Mouse (Mus musculus) T-helper 2 cell (primary cell): ENCODE measurements around the gene Tmsb10.

Experiments used
- in situ Hi-C: fragments of 300-600 bp; cut with MboI, MseI; formaldehyde crosslinking; loops from one replicate; pipeline ENCODE4 v1.15.1; 2025; ENCODE audit warnings: high pct_unique_total_duplicates

Gene Tmsb10

DNA sequence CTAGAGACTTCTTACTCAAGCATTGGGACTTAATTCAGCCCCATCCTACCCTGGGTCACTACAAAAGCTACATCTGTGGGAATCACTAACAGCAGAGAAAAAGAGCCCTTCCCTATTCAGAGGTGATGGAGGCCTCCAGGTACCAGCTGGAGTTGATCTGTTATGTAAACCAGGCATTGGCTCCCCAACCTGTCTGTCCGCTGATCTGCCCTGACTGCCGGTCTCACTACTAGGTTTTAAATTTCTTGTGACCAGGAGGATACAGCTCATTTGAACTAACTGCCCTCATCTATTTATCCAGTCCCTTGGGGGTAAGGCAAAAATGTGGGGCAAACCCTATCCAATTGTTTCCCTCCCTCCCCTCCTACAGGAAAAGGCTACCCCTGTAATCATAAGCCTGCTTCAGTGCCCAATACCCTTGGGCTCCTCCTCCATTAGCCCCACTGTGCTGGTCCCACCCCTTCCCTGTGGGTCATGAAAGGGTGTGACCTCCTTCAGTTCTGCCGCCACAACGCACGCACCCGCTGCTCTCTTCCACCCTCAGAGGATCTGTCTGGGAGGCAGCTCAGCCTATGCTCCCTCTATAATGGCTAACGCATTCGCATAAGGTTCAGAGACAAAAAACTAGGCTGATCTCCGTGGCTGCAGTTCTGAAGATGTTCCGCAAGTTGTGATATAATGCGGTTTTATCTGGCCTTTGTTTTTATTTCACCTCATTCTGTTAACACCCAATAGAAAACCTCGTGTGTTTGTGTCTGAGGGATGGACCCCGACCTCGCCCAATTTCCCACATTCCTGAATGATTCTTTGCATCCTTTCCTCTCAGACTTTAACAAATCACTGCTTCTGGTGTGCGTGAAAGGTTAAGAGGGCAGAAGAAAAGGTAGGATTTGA lies 2.1 kb downstream of the Tmsb10 start:
- in situ Hi-C loops: no loop called here

DNA sequence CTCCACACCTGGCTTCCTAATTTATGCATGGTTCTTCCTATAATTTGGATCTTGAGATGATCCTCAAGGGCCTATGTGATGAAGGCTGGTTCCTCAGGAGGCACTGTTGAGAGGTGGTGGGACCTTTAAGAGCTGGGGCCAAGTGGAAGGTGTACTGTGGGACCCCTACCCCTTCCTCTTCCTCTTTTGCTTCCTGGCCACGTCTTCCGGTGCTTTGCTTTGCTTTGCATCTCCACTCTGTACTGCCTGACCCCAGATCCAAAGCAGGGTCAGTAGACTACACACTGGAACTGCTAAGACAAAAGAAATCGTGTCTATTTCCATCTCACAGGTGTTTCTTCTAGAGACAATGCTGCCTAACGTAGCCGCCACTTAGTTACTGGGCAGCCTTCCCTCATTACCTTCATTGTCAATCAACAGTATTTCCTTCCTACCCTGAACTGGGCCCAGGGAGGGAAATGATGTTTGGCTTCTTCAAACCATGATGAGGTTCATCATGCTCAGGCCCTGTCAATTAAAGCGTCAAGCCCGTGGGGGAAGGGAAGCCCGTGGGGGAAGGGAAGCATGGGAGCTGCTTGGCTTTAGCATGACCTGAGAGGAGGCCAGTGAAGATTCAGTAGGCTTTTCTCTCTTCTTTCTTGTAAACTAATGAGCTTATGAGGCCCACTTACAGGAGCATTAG lies 2.9 kb downstream of the Tmsb10 start:
- in situ Hi-C loops: no loop called here

DNA sequence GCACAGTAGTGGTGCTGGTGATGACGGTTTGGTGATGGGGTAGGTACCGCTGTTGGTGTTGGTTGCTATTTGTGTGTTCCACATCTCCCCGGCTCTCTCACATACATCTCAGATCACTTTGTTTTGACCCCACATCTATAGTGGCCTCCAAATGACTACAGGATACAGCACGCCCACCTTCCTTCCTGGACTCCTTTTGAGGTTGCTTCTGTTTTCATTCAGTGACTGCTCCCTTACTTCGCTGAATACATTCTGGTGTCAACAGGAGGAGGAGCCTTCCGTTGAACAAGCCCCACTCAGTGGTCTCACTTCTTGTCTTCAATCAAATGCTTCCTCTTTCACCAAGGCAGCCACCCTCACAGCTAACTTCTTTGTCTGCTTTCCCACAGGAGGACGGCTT lies 3.8 kb downstream of the Tmsb10 start:
- in situ Hi-C loops: no loop called here

DNA sequence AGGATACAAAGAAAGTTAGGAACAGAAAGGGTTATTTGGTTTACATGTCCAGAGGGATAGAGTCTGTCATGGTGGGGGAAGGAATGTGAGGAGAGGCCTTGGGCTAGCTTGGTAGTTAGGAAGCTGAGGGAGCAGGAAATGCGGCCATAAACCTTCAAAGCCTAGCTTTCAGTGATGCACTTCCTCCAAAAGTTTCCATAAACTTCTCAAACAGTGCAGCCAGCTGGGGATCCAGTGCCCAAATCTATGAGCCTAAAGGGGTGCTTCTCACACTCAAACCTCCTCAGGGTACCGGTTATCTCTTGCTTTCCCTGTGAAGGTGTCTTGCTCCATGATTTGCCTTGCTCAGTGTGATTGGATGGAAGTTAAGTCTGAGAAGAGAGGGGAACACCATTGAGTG lies 5.6 kb downstream of the Tmsb10 start:
- in situ Hi-C loops: no loop called here

DNA sequence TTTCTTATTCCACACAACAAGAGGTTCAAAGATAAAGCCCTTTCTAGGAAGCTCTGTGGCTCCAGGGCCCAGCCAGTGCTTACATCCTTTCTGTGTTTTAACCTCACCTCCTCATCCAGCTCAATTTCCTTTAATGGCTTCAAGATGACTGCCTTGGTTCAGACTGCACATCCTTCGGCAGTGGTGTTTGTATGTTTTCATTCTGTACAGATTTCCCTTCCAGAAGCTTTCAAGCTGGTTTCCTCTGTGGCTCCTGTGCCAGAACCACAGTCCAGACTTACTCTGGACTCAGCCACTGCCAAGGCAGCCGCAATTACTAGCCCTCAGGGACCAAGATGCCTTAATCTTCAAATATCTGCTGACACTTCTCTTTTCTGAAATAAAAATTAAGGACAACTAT lies 6.3 kb downstream of the Tmsb10 start:
- in situ Hi-C loops: no loop called here

DNA sequence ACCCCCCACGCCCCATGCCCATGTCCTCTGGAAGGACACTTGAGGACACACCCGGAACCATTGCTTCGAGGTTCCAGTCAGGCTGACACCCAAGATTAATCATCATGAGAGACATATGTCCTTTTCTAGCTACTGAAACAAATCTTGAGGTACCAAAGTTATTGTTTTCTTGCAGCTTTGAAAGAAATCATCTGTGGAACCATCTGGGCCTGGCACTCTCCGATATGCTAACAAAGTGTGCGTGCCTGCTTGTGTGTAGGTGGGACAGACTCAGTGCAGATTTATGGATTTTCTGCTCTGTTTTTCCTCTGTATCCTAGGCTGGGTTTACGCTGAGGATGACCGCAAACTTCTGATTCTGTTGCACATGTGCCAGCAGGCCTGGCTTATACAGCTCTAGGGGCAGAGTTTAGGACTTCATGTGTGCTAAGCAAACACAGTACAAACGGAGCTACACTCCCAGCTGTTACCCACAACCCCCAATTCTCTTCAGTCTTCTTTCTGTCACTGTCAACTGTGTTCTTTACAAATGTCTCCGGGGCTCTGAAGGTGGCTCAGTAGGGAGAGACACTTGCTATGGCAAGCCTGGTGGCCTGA lies 9.3 kb downstream of the Tmsb10 start:
- in situ Hi-C loops: no loop called here

DNA sequence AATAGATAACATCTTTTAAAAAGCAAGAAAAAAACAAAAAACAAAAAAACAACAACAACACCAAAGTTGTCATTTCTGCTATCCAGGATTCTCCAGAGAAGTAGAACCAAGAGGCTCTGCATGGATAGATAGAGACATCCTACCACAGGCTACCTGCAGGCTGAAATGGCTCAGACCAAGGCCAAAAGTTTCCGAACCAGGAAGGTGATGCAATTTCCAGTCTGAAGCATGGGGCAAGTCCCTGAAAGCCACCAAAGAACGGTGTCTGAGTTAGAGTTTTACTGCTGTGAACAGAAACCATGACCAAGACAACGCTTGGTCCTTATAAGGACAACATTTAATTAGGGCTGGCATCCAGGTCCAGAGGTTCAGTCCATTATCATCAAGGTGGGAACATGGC lies 10.2 kb downstream of the Tmsb10 start:
- in situ Hi-C loops: no loop called here

DNA sequence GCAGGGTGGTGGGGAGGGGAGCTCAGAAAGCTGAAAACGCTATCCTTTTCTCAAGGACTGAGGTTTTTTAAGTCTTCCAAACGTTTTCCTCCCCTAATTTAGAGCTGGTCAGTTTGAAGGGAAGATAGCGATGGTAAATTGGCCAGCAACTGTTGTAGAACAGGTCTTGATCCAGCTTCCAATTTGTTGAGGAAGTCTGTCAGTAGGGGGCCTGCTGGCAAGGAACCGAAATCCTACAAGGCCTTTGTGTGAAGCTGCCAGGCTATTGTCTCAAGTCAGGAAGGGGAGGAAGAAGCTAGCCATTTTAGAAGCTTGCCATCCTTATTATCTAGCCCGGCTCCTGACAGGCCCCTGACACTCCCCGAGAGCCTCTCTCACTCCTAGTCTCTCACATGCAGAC lies 10.6 kb downstream of the Tmsb10 start:
- in situ Hi-C loops: no loop called here

DNA sequence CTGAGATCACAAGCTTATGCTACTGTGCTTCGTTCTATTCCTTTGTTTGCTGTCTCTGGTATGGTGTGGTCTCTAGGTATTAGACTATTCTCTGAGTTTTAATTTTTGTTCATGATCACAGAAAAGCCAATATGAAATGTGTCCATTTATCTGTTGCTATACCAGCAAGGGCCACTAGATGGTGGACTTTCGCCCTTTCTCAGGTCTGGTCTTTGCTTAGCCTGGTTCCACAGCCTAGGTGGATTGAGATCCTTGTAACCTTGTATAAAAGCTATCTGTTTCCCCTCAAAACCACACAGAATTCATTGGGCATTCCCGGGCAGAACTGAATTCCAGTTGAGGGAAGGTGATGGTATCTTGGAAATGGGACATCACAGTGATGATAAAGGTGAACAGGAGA lies 18.1 kb downstream of the Tmsb10 start:
- in situ Hi-C loops: loop anchor here (5.0 kb wide), 2 partner anchors 62 to 282 kb away; partner anchors contain the start of gene Dnah6

DNA sequence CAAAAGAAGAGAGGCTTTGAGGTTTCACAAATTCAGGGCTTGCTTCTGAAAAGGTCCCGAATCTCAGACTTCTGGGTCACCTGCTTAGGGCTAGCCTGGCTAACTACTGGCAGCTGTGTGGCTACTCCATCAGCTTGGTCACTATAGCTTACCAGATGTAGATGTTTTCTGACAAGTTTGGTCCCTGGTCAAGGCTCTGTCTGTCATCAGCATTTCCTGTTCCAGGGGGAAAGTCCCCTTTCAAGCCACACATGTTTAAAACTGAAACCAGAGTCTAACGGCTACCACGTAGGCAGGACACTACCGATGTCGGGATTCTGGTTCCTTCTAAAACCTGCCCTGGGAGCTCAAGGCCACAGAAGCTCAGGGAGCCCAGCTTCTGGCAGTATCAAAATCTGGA lies 20.7 kb downstream of the Tmsb10 start:
- in situ Hi-C loops: no loop called here

DNA sequence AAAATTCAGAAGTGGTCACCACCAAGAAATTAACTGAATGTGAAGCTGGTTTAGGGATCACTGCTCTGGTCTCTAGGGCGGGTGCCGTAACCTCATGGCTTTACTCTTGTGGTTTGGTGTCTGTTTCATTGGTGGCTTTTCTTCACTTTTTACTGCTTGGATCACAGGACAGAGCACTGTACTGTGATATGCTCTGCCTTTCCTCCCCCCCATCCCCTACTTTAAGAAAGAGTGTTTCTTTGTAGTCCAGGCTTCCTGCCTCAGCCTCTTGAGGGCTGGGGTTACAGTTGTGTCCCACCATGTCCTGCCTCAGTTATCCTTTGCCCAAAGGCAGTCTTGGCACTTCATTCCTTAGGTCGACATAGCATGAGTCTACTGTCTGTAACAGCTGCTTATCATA lies 21.1 kb downstream of the Tmsb10 start:
- in situ Hi-C loops: no loop called here

DNA sequence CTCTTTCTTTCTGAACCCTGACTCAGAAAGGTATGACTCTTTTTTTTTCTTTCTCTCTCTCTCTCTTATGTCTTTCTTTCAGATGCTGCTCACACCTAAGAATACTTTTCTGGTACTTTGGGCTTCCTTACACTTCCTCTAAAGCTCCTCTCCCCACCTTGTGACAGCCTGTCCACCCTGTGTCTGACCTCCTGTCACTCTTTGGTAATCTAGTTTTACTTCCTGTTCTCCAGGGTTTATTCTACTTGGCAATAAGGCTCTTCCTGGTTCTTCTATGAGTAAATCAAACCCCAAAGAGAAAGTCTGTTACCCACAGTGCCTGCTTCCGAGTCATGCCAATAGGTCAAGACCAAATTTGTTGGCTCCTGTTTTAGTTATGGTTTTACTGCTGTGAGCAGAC lies 25.6 kb downstream of the Tmsb10 start:
- in situ Hi-C loops: no loop called here

DNA sequence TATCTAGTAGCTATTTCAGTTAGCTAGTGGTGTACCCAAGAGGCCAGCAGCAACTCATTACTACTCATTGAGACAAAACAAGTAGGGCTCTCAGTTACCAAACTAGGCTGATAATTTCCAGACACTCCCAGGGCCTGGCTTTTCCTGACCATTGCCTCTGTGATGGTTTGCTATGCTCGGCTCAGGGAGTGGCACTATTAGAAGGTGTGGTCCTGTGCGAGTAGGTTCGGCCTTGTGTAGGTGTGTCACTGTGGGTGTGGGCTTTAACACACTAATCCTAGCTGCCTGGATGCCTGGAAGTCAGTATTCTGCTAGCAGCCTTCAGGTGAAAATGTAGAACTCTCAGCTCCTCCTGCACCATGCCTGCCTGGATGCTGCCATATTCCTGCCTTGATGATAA lies 27.0 kb downstream of the Tmsb10 start:
- in situ Hi-C loops: no loop called here

DNA sequence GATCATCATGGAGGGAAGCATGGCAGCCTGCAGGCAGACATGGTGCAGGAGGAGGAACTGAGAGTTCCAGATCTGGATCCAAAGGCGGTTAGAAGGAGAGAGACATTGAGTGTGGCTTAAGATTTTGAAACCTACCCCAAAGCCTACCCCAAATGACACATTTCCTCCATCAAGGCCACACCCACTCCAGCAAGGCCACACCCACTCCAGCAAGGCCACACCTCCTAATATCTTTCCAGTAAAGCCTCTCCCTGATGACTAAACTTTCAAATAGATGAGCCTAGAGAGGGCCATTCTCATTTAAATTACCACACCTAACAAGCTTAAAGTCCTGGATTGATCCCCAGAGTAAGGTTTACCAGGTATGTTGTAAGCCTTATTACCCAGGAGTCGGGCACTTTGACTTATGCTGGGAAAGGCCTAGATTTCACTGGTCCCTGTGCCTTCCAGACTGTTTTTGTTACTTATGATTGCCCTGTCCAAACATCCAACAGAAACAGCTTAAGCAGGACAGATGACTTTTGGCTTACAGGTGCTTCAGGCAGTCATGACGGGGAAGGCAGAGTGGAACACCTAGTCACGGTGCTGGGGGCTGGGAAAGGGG lies 28.7 kb downstream of the Tmsb10 start:
- in situ Hi-C loops: loop anchor here (10.0 kb wide), 1 partner anchor 225 kb away; no protein-coding TSS in a partner anchor

DNA sequence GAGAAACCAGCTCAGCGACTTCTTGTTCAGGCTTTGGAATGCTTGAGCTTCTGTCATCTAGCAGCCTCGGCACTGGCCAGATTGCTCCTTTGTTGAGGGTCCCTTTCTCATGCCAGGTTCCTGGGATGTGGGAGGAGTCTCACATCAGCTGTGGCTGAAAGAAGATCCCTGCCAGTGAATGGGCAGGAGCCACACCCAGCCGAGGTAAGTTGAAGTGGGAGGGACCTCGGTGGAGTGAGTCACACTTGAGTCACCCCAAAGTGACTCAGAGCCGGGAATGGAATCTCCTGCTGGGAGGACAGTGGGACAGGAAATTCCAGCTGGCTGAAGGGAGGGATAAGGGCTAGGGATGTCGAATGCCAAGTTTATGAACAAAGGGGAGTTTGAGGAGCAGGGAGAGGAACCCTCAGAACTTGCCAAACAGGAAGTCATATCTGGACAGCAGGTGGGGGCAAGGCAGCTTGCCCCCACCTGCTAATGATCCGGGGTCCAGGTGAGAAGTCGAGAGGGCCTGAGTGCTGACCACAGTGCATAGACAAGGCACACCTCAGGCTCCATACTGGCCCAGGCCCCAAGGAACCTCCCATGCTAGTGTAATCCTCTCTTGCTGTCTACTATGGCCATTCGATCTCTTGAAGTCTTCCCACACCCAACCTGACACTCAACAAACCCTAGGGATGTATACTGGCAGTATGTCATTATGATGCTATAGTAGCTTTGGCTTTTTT lies 31.6 kb downstream of the Tmsb10 start:
- in situ Hi-C loops: loop anchor here (10.0 kb wide), 1 partner anchor 228 kb away; no protein-coding TSS in a partner anchor

DNA sequence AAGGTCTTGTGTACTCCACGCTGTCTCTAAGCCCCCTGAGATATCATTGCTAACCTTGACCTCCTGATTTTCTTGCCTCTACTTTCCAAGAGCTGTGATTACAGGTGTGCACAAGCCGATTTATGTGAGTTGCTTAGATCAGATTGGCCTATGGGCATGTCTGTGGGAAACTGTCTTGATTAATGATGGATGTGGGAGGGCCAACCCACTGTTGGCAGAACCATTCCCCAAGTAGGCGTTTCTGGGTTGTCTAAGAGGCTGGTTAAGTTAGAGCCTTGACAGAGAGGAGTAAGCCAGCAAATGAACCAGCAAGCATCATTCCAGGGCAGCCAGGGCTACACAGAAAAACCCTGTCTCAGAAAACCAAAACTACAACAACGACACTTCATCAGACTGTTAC lies 32.5 kb downstream of the Tmsb10 start:
- in situ Hi-C loops: loop anchor here (10.0 kb wide), 1 partner anchor 229 kb away; no protein-coding TSS in a partner anchor

DNA sequence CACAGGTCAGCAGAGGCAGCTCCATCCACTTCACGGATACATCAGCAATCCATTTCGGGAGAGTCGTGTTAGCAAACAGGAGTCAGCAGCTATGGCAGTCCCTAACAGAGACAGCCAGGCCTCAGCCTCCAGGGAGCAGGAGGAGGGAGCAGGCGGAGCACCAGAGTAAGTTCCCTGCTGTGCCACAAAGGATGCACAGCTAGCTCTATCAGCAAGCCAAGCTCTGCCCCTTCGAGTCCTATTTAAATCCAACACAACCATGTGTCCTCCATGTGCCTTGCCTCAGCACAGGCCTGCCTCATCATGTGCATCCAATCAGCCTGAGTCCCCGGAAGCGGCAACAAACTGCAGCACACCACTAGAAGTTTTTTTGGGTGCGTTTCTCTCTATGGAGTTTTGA lies 35.2 kb downstream of the Tmsb10 start:
- in situ Hi-C loops: loop anchor here (10.0 kb wide), 1 partner anchor 231 kb away; no protein-coding TSS in a partner anchor

DNA sequence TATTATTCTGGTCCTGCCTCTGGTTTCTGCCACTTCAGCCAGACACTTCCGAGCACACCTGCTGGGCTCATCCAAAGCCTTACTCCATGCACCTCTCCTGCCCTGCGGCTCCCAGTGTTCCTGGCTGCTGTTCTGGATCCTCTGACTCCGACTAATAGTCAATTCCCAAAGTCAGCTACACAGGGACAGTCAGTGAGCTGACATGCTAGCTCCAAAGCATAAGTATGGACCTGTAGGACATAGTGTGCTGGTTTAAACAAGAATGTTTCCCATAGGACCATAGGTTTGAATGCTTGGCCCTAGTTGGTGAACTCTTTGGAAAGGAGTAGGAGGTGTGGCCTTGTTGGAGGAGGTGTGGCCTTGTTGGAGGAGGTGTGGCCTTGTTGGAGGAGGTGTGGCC lies 37.5 kb downstream of the Tmsb10 start:
- in situ Hi-C loops: loop anchor here (10.0 kb wide), 1 partner anchor 234 kb away; no protein-coding TSS in a partner anchor

DNA sequence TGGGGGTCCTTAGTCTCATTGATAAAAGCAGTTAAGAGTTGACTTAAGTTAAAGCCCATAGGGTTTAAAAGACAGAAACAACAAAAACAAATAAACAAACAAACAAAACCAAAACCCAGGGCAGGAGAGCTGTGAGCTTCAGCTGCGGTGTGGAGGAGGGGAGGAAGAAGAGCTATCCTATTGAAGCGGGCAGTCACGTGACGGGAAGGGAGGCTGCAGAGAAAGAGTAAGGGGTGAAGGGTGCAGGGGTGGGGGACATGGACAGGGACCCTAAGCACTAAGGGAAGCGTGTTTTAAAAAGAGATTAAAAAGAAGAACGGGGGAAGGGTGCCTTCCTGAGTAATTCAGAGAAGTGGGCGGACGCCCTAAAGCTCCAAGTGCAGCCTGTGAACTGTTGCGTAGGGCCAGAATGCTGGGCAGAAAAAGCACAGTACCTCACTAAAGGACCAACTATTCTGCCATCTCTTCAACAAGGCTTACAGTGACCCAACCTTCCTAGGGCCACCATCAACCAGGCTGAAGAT lies 40.0 kb downstream of the Tmsb10 start:
- in situ Hi-C loops: no loop called here

DNA sequence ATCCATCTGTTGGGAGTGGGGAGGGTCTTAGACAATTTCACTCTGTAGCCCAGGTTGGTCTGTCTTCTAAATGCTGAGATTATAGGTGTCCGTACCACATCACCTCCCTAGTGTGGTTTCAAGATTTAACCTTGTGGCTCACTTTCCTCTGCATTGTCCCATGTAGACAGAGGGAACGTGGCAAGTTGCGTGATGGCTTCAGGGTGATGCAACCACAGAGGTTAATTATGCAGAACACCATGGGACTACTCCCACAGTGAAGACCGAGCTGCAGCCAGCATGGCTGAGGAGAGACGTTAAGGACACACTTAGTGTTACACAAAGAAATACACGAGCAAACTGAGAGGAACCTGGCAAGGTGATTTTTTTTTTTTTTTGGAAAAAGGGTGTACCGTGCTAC lies 42.2 kb downstream of the Tmsb10 start:
- in situ Hi-C loops: no loop called here
